Mouse (Mus musculus): ENCODE measurements around the gene 0610040J01Rik.

DNA sequence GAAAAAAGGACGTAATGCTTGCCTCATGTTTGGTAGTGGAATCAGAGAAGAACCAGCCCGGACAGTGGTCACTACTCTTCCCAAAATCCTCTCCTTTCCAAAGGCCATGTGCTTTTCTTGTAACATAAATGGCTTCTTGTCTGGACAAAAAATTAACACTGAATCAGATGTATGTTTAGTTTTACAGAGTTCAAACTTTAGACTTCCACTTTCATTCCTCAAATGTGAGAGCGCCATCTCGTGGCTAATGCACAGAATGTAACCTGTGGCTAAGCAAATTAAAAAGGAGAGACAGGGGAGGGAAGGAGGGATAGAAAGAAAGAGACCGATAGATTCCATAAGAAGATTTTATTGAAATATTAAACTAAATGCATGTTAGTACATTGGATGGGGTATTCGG, 45.4 kb upstream of the 0610040J01Rik start:
- no peak for TF ChIP-seq CTCF (IDR thresholded peaks at IDR 0.05; ENCODE audit: low read depth, low read length)
- no peak for TF ChIP-seq GATA1 (IDR thresholded peaks at IDR 0.05; ENCODE audit: borderline replicate concordance, low read length)
- no peak for TF ChIP-seq TAL1 (conservative IDR thresholded peaks at IDR 0.05; ENCODE audit: low read depth, low read length)

All from G1E (cell line).